Mouse (Mus musculus) urinary bladder, postnatal 4 days (tissue): ENCODE measurements around the gene Ctcf.
"Not testable (repeated sequence)": the region's sequence is repeated elsewhere in the genome, so short reads cannot be mapped to it uniquely, and the experiment has no call there.

Source experiments
- DNase-seq, 2 experiments: peaks; one replicate each; pipeline ENCODE4 v3.0.0; 2021 to 2022; ENCODE audit warnings: low spot score in 2 of 2

Gene Ctcf

GRCm38 (mm10) chr8:105636018-105636962 is at the start of gene Ctcf:
Gene Ctcf (plus strand): TSS chr8:105636568.
- DNase-seq: peak; percentile 89 to 90

- DNase-seq: no peak
Measured at GRCm38 (mm10) chr8:105592431-105592830, 43.9 kb upstream of the Ctcf start.

- peak in 1 of 2 experiments; percentile 38 for DNase-seq
Measured at GRCm38 (mm10) chr8:105593859-105594258, 42.5 kb upstream of the Ctcf start.

- DNase-seq: no peak
Measured at GRCm38 (mm10) chr8:105594451-105595242, 41.7 kb upstream of the Ctcf start.

- DNase-seq: peak; percentile 58 to 73
Measured at GRCm38 (mm10) chr8:105596362-105597034, 39.9 kb upstream of the Ctcf start.

- no peak for DNase-seq
Measured at GRCm38 (mm10) chr8:105598777-105599176, 37.6 kb upstream of the Ctcf start.

GRCm38 (mm10) chr8:105601301-105601700 is 35.1 kb upstream of the Ctcf start:
- no peak for DNase-seq

- not testable (repeated sequence) for DNase-seq
Measured at GRCm38 (mm10) chr8:105602540-105602939, 33.8 kb upstream of the Ctcf start.

GRCm38 (mm10) chr8:105604804-105605381 is 31.5 kb upstream of the Ctcf start, which contains the start of gene Ripor1:
Gene Ripor1 (plus strand): TSS chr8:105605255.
- DNase-seq: peak; percentile 76

- peak in 1 of 2 experiments; percentile 39 for DNase-seq
Measured at GRCm38 (mm10) chr8:105605491-105606188, 30.7 kb upstream of the Ctcf start.

GRCm38 (mm10) chr8:105606189-105607023 is 30.0 kb upstream of the Ctcf start:
- DNase-seq: peak; percentile 73 to 77

GRCm38 (mm10) chr8:105607062-105607461 is 29.3 kb upstream of the Ctcf start:
- DNase-seq: no peak

GRCm38 (mm10) chr8:105607684-105608083 is 28.7 kb upstream of the Ctcf start:
- no peak for DNase-seq

- no peak for DNase-seq
Measured at GRCm38 (mm10) chr8:105609355-105609754, 27.0 kb upstream of the Ctcf start.

- no peak for DNase-seq
Measured at GRCm38 (mm10) chr8:105609771-105610170, 26.6 kb upstream of the Ctcf start.

- no peak for DNase-seq
Measured at GRCm38 (mm10) chr8:105611836-105612235, 24.5 kb upstream of the Ctcf start.

- peak in 1 of 2 experiments; percentile 22 for DNase-seq
Measured at GRCm38 (mm10) chr8:105613037-105613436, 23.3 kb upstream of the Ctcf start.

- DNase-seq: peak in 1 of 2 experiments; percentile 62
Measured at GRCm38 (mm10) chr8:105613830-105614511, 22.4 kb upstream of the Ctcf start.

- no peak for DNase-seq
Measured at GRCm38 (mm10) chr8:105615942-105616341, 20.4 kb upstream of the Ctcf start.
